Mouse (Mus musculus): ENCODE data around the gene Neu3.

DNA sequence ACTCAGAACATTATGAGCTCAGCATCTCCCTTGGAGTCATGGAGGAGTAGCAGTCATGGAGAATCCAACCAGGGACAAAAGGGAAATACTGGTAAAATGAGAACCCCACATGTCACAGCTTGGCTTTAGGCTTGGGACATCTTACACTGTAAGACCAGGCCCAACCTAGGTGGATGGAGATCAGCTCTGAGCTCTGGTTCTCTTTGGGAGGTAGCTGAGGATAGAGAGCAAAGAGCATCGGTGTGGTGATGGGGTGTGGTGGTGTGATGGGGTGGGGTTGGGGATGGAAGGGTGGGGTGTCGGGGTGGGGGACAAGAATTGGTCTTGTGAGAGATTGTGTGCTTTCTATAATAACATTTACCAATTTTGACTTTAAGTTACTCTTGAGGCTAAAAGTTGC is 17.4 kb downstream of the Neu3 start:
- TF ChIP-seq POLR2A (IDR thresholded peaks at IDR 0.05; ENCODE audit: insufficient read length, low read depth) (no peak), USF1 (IDR thresholded peaks at IDR 0.05; ENCODE audit: low read depth) (no peak), REST (IDR thresholded peaks at IDR 0.05; ENCODE audit: insufficient read depth, insufficient read length) (no peak), E2F4 (IDR thresholded peaks at IDR 0.05; ENCODE audit: insufficient read depth) (no peak), MYOG (IDR thresholded peaks at IDR 0.05; ENCODE audit: control insufficient read depth in 1 of 3, insufficient read depth in 1 of 3, insufficient read length in 2 of 3, low read depth in 2 of 3) (no peak), MYOD1 (IDR thresholded peaks at IDR 0.05; ENCODE audit: control insufficient read depth in 1 of 3, insufficient read length in 2 of 3, low read depth in 2 of 3) (no peak), MAX (IDR thresholded peaks at IDR 0.05; ENCODE audit: low read depth) (no peak), POLR2AphosphoS2 (IDR thresholded peaks at IDR 0.05; ENCODE audit: insufficient read length, low read depth) (no peak), TCF12 (IDR thresholded peaks at IDR 0.05; ENCODE audit: insufficient read depth, poor library complexity, severe bottlenecking) (no peak), SRF (IDR thresholded peaks at IDR 0.05; ENCODE audit: control insufficient read depth, insufficient read length, low read depth) (no peak)
